ENCODE assay signal across 18 mouse cellular contexts in the genomic region with DNA sequence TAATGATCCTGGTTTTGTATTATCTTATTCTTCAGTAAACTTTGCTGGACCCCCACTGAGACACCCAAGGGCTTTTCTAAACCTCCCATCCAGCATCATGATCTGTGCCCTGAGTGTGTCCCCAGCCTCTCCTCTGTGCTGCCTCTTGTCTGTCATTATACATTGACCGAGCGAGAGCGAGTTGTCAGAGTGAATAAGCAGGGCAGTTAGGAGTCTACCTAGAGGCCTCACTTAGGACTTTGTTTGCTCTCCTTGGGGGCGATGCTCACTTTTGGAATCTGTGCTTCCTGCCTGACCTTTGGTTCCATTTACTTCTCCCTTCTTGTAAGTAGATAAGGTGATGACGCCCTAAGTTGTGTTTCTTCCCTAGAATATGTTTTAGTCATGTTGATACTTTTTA.
A peak's percentile ranks its signal among the peaks of the same experiment; 100 is the strongest.
DNase-seq lines count a peak whose midpoint lies in the region; ATAC-seq and TF ChIP-seq lines count a peak whose summit lies in the region.
"Had no signal": no experiment of that assay in that cellular context is flagged by ENCODE, and none has a peak within 500 bp of the region (broad histone marks: within the 10 kb centered on the region; RNA-seq: fewer than 3 reads in every experiment).

No protein-coding gene starts in this region.

- WGBS in kidney, adult 2 months: 47% methylated on average over 5 of the region's 5 CpGs
- WGBS in intestine, embryonic 14.5 days: 24% methylated on average over 5 of the region's 5 CpGs
- 28% methylated on average over 5 of the region's 5 CpGs for WGBS in intestine, postnatal 0 days
- WGBS in liver, postnatal 0 days (ENCODE audit: insufficient replicate concordance): 67% methylated on average over 5 of the region's 5 CpGs

- H3K36me3 ChIP-seq in kidney, adult 2 months (ENCODE audit: control insufficient read depth, insufficient read depth, low read length): no peaks in the 10 kb centered on the region
- no peaks in the 10 kb centered on the region for H3K36me3 ChIP-seq in intestine, embryonic 14.5 days (ENCODE audit: control insufficient read depth, insufficient read depth, low read length)
- no peaks in the 10 kb centered on the region for H3K36me3 ChIP-seq in intestine, postnatal 0 days (ENCODE audit: control insufficient read depth, insufficient read depth)
- H3K36me3 ChIP-seq in liver, postnatal 0 days (replicated peaks; ENCODE audit: insufficient read depth, low read length): no peaks in the 10 kb centered on the region
- H3K36me3 ChIP-seq: embryonic facial prominence, embryonic 12.5 days; limb, embryonic 13.5 days had no signal

- no peak overlapping the region for H3K4me2 ChIP-seq in intestine, embryonic 14.5 days (ENCODE audit: low read length)
- H3K4me2 ChIP-seq in intestine, postnatal 0 days (replicated peaks; ENCODE audit: low read depth): peak overlapping the region; percentile 32; the same call in 1 of the 2 replicates
- no peak overlapping the region for H3K4me2 ChIP-seq in liver, postnatal 0 days (ENCODE audit: low read depth, low read length)
- H3K4me2 ChIP-seq: embryonic facial prominence, embryonic 12.5 days; limb, embryonic 13.5 days had no signal

- H3K27me3 ChIP-seq in kidney, adult 2 months (replicated peaks; ENCODE audit: control insufficient read depth, insufficient read depth, low read length): no peaks in the 10 kb centered on the region
- H3K27me3 ChIP-seq in intestine, embryonic 14.5 days (replicated peaks; ENCODE audit: control insufficient read depth, insufficient read depth, low read length): no peaks in the 10 kb centered on the region
- no peaks in the 10 kb centered on the region for H3K27me3 ChIP-seq in intestine, postnatal 0 days (replicated peaks; ENCODE audit: control insufficient read depth, insufficient read depth, low read length)
- H3K27me3 ChIP-seq in liver, postnatal 0 days (ENCODE audit: insufficient read depth, low read length): no peaks in the 10 kb centered on the region
- H3K27me3 ChIP-seq: embryonic facial prominence, embryonic 12.5 days; limb, embryonic 13.5 days had no signal

- peak; percentile 38 for DNase-seq in kidney, adult 2 months
- DNase-seq in kidney, adult 8-10 months: no peak
- peak; percentile 62 for DNase-seq in intestine, embryonic 14.5 days (ENCODE audit: low spot score)
- no peak for DNase-seq in liver, postnatal 0 days
- DNase-seq in right cerebral cortex, postnatal 10 days (ENCODE audit: low spot score in 2 of 2): no peak
- no peak for DNase-seq in MN1 (ENCODE audit: low spot score)
- DNase-seq in cerebellum, postnatal 25 days: no peak
- DNase-seq: adrenal gland, postnatal 25 days; cerebellum, adult 18-20 months; kidney, postnatal 10 days; retina, postnatal 1 day; thymus, postnatal 25 days had no signal

- TF ChIP-seq CTCF in kidney, adult 2 months (conservative IDR thresholded peaks at IDR 0.05; ENCODE audit: insufficient read depth, insufficient read length, low read depth, low read length): no peak
- TF ChIP-seq CTCF in intestine, postnatal 0 days (IDR thresholded peaks at IDR 0.05; ENCODE audit: low read depth): no peak
- TF ChIP-seq CTCF in liver, postnatal 0 days (IDR thresholded peaks at IDR 0.05; ENCODE audit: low read depth): no peak

- H3K27ac ChIP-seq in kidney, adult 2 months (ENCODE audit: insufficient read depth, low read depth, low read length): peak overlapping the region; percentile 80
- H3K27ac ChIP-seq in intestine, embryonic 14.5 days (ENCODE audit: low read depth): peak overlapping the region; percentile 84; the same call in 1 of the 2 replicates
- H3K27ac ChIP-seq in intestine, postnatal 0 days (ENCODE audit: low read depth, low read length): peak overlapping the region; percentile 71; the same call in 1 of the 2 replicates
- H3K27ac ChIP-seq in liver, postnatal 0 days (ENCODE audit: low read depth): peak overlapping the region; percentile 69
- H3K27ac ChIP-seq: hindbrain, embryonic 10.5 days; limb, embryonic 13.5 days had no signal

- no peak for TF ChIP-seq POLR2A in kidney, adult 2 months (IDR thresholded peaks at IDR 0.05; ENCODE audit: low read depth, low read length)

- no peaks in the 10 kb centered on the region for H3K9me3 ChIP-seq in intestine, embryonic 14.5 days (ENCODE audit: control insufficient read depth, low read length)
- H3K9me3 ChIP-seq in intestine, postnatal 0 days (ENCODE audit: control insufficient read depth): no peaks in the 10 kb centered on the region
- H3K9me3 ChIP-seq in liver, postnatal 0 days (ENCODE audit: low read length): no peaks in the 10 kb centered on the region
- H3K9me3 ChIP-seq: embryonic facial prominence, embryonic 12.5 days; hindbrain, embryonic 10.5 days; limb, embryonic 13.5 days had no signal

- H3K4me3 ChIP-seq in kidney, adult 2 months (ENCODE audit: insufficient read depth, low read depth, low read length): no peak overlapping the region
- no peak overlapping the region for H3K4me3 ChIP-seq in intestine, embryonic 14.5 days (ENCODE audit: low read depth, low read length)
- no peak overlapping the region for H3K4me3 ChIP-seq in intestine, postnatal 0 days (ENCODE audit: low read depth, low read length)
- H3K4me3 ChIP-seq in liver, postnatal 0 days (ENCODE audit: low read depth, low read length): no peak overlapping the region
- H3K4me3 ChIP-seq: embryonic facial prominence, embryonic 12.5 days; hindbrain, embryonic 10.5 days; limb, embryonic 13.5 days had no signal

- ATAC-seq in intestine, embryonic 14.5 days (replicated peaks; ENCODE audit: low FRiP score, low TSS enrichment, low read depth): peak; percentile 65; the same call in 1 of the 2 replicates
- peak; percentile 79 for ATAC-seq in intestine, postnatal 0 days
- ATAC-seq in liver, postnatal 0 days: peak; percentile 53; the same call in 1 of the 2 replicates
- ATAC-seq: forebrain, embryonic 16.5 days; midbrain, embryonic 16.5 days had no signal

- no peak for TF ChIP-seq EP300 in liver, postnatal 0 days (IDR thresholded peaks at IDR 0.05; ENCODE audit: low read depth)

- H3K4me1 ChIP-seq in kidney, adult 2 months (ENCODE audit: control insufficient read depth, insufficient read depth, low read length): peaks cover 30% of the 10 kb centered on the region
- peaks cover 23% of the 10 kb centered on the region for H3K4me1 ChIP-seq in intestine, embryonic 14.5 days (replicated peaks; ENCODE audit: control insufficient read depth, insufficient read depth, low read length)
- H3K4me1 ChIP-seq in intestine, postnatal 0 days (replicated peaks; ENCODE audit: control insufficient read depth, insufficient read depth, low read length): peaks cover 12% of the 10 kb centered on the region; the same call in 1 of the 2 replicates
- H3K4me1 ChIP-seq in liver, postnatal 0 days (ENCODE audit: insufficient read depth): peaks cover 6% of the 10 kb centered on the region

- no peak overlapping the region for H3K9ac ChIP-seq in intestine, embryonic 14.5 days (ENCODE audit: low read length)
- no peak overlapping the region for H3K9ac ChIP-seq in intestine, postnatal 0 days (ENCODE audit: low read depth, low read length)
- no peak overlapping the region for H3K9ac ChIP-seq in liver, postnatal 0 days (replicated peaks)
- H3K9ac ChIP-seq: embryonic facial prominence, embryonic 12.5 days; limb, embryonic 13.5 days had no signal

Comparison
In these comparisons a context has a peak if more than half of its experiments do, and no peak if none do; other contexts are left out.
1. DNase-seq: peak in kidney, adult 2 months (single experiment) and intestine, embryonic 14.5 days (single experiment); none in kidney, adult 8-10 months (0 of 2), liver, postnatal 0 days (single experiment), right cerebral cortex, postnatal 10 days (0 of 2), MN1 (single experiment) and cerebellum, postnatal 25 days (0 of 2).
2. Peak in every context shown above with its lines, with median percentiles within 50 percentile points of each other: H3K27ac ChIP-seq and ATAC-seq.